Mouse (Mus musculus) thymus, postnatal 14 days (tissue): ENCODE data around the gene Filip1l.

ENCODE experiments used
- DNase-seq: peaks from one replicate; pipeline ENCODE4 v3.0.0; 2021

The Filip1l gene

GRCm38 (mm10) chr16:57484043-57484795 is 131.3 kb downstream of the Filip1l start:
- no peak for DNase-seq

- DNase-seq, result no peak
Measured at GRCm38 (mm10) chr16:57485265-57485664, 132.4 kb downstream of the Filip1l start.

GRCm38 (mm10) chr16:57486266-57486665 is 133.4 kb downstream of the Filip1l start:
- DNase-seq, result no peak

- DNase-seq, result no peak
Measured at GRCm38 (mm10) chr16:57488661-57489060, 135.8 kb downstream of the Filip1l start.

- no peak for DNase-seq
Measured at GRCm38 (mm10) chr16:57490691-57491090, 137.8 kb downstream of the Filip1l start.

GRCm38 (mm10) chr16:57491853-57492252 is 139.0 kb downstream of the Filip1l start:
- no peak for DNase-seq

GRCm38 (mm10) chr16:57495476-57496203 is 142.7 kb downstream of the Filip1l start:
- DNase-seq, result no peak

- no peak for DNase-seq
Measured at GRCm38 (mm10) chr16:57496437-57497173, 143.7 kb downstream of the Filip1l start.

- DNase-seq, result no peak
Measured at GRCm38 (mm10) chr16:57500851-57501250, 148.0 kb downstream of the Filip1l start.

- DNase-seq, result no peak
Measured at GRCm38 (mm10) chr16:57502230-57502629, 149.3 kb downstream of the Filip1l start.

GRCm38 (mm10) chr16:57502761-57503160 is 149.9 kb downstream of the Filip1l start:
- no peak for DNase-seq

- DNase-seq, result no peak
Measured at GRCm38 (mm10) chr16:57504728-57505127, 151.8 kb downstream of the Filip1l start.

- DNase-seq, result no peak
Measured at GRCm38 (mm10) chr16:57506133-57506532, 153.2 kb downstream of the Filip1l start.

GRCm38 (mm10) chr16:57508351-57508750 is 155.5 kb downstream of the Filip1l start:
- no peak for DNase-seq

GRCm38 (mm10) chr16:57509099-57509498 is 156.2 kb downstream of the Filip1l start:
- no peak for DNase-seq

GRCm38 (mm10) chr16:57513562-57513961 is 160.7 kb downstream of the Filip1l start:
- no peak for DNase-seq

GRCm38 (mm10) chr16:57514371-57514770 is 161.5 kb downstream of the Filip1l start:
- no peak for DNase-seq

- DNase-seq, result no peak
Measured at GRCm38 (mm10) chr16:57515636-57516035, 162.7 kb downstream of the Filip1l start.

GRCm38 (mm10) chr16:57525046-57525445 is 172.2 kb downstream of the Filip1l start:
- DNase-seq, result no peak

- DNase-seq, result no peak
Measured at GRCm38 (mm10) chr16:57525476-57525875, 172.6 kb downstream of the Filip1l start.

- no peak for DNase-seq
Measured at GRCm38 (mm10) chr16:57526893-57527292, 174.0 kb downstream of the Filip1l start.

GRCm38 (mm10) chr16:57528457-57528856 is 175.6 kb downstream of the Filip1l start:
- no peak for DNase-seq

GRCm38 (mm10) chr16:57530547-57530946 is 177.7 kb downstream of the Filip1l start:
- DNase-seq, result no peak

GRCm38 (mm10) chr16:57532081-57532493 is 179.2 kb downstream of the Filip1l start:
- no peak for DNase-seq
